Mouse (Mus musculus): Measurements from ENCODE around the gene Sin3b.
A peak's percentile ranks its signal among the peaks of the same experiment; 100 is the strongest.

The Sin3b gene

DNA sequence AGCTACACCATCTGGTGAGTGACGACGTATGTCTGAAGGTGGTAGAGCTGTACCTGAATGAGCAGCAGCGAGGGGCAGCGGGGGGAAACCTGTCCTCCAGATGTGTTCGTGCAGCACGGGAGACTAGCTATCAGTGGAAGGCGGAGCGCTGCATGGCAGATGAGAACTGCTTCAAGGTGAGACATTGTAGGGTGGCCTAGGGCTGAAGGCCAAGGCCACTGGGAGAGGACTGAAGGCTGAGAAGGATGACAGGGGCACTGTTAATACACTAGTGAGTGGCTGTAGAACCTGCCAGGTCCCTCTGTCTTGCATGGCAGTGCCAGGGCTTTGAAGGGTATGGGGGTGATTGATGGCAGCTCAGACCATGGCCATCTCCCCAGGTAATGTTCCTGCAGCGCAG lies 30.1 kb downstream of the Sin3b start:
- DNase-seq (ENCODE audit: low read depth, low spot score), result no peak

DNA sequence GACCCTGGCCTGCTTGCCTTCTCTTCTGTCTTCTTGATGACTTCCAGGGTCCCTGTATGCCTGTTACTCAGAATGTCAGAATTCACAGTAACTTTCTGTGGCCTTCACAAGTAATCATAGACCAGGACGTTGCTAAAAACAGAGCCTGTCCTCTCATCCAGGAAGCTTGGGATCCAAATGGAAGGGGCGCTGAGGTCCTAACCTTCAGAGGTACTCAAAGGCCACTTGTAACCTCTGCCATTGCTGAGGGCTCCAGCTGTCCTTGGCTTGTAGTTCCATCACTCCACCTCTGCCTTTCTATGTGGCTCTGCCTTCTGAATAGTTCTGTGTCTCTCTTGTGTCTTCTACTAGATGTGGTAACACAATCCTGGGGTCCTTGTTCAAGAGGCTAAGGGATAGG lies 30.7 kb downstream of the Sin3b start:
- DNase-seq (ENCODE audit: low read depth, low spot score), result no peak

- DNase-seq (ENCODE audit: low read depth, low spot score), result no peak
Observed at GRCm38 (mm10) chr8:72756031-72756430, 32.9 kb downstream of the Sin3b start.

- DNase-seq (ENCODE audit: low read depth, low spot score), result peak; percentile 0
Observed at GRCm38 (mm10) chr8:72756771-72757390, 33.8 kb downstream of the Sin3b start.

GRCm38 (mm10) chr8:72757426-72758195 lies 34.5 kb downstream of the Sin3b start:
- peak; percentile 0 for DNase-seq (ENCODE audit: low read depth, low spot score)

DNA sequence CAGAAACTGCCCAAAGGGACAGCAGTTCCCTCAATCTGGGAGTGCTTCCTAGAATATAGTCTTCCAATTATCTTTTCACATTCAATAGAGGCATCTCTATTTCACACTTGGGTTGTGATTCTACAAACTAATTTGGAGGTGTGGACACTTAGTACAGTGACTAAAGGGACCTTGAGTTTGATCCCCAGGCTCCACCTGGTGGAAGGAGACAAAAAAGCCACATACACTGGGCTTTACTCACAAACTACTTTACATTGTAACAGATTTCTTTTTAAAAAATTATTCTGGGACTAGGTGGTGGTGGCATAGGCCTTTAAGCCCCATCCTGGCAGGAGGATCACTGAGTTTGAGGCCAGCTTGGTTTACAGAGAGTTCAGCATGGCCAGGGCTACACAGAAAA lies 35.2 kb downstream of the Sin3b start:
- peak; percentile 8 for DNase-seq (ENCODE audit: low read depth, low spot score)

- peak; percentile 0 for DNase-seq (ENCODE audit: low read depth, low spot score)
Observed at GRCm38 (mm10) chr8:72760216-72760615, 37.1 kb downstream of the Sin3b start.

DNA sequence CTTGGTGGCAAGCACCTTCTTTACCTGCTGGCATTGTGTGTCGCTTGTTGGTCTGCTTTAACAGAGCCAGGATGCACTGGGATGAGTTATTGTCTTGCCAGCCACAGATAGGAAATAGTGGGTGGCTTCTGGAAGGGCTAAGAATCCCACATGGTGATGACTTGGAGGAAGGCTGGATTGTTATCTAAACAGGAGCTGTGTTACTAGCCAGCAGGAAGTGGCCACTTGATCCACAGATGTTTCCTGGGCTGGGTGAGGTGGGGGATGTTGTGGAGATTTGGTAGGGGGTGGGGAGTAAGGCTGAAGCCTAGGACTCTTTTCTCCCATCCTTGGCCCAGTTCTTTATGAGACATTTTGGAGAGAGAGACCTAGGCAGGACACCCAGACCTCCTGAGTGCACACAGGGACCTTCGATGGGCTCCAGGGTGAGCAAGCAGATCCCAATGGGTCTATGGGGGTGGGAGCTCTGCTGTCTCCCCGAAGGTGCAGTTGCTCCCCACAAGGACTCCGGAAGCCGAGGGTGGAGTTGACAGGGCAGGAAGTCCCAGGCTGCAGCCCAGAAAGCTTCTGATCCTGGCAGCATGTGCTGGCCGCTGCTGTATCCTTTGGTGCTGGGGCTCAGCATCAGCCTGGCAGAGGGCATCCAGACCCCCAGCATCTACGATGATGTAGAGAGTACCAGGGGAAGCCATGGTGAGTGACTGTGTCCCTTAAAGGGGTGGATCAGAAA lies 38.4 kb downstream of the Sin3b start, which contains the start of gene F2rl3:
F2rl3 (plus strand) TSS at position 559 of the 730 bp plus-strand sequence.
- DNase-seq (ENCODE audit: low read depth, low spot score), result peak; percentile 65

- peak; percentile 22 for DNase-seq (ENCODE audit: low read depth, low spot score)
Observed at GRCm38 (mm10) chr8:72762306-72762705, 39.2 kb downstream of the Sin3b start.

GRCm38 (mm10) chr8:72765696-72766095 lies 42.6 kb downstream of the Sin3b start:
- DNase-seq (ENCODE audit: low read depth, low spot score), result peak; percentile 5

DNA sequence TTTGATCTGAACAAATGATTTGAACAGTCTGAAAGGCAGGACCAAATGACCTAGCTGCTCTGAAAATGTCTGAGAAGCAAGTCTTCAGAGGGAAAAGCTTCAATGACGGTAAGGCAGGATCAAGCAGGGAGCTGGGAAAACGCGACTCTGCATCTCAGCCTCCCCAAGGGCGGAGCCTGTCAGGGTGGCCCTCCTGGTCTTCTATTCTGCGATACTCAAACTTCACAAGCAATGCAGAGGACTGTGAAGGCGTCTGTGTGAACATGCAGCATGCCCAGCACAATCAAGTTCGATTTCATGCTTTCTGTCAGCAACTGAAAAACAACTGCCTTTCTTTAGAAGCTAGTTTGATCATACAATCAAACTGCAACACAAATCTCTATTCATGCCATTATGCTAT lies 43.7 kb downstream of the Sin3b start:
- no peak for DNase-seq (ENCODE audit: low read depth, low spot score)

- DNase-seq (ENCODE audit: low read depth, low spot score), result no peak
Observed at GRCm38 (mm10) chr8:72777797-72778196, 54.7 kb downstream of the Sin3b start.

- DNase-seq (ENCODE audit: low read depth, low spot score), result no peak
Observed at GRCm38 (mm10) chr8:72780644-72781043, 57.6 kb downstream of the Sin3b start.

- no peak for DNase-seq (ENCODE audit: low read depth, low spot score)
Observed at GRCm38 (mm10) chr8:72801583-72801982, 78.5 kb downstream of the Sin3b start.

All from CD4-positive, CD25-positive, alpha-beta regulatory T cell, adult 2 months (primary cell).